Mouse (Mus musculus) midbrain, embryonic 14.5 days (tissue): ENCODE data around the gene Tsen2. TPM values are rescaled to one million over a fixed set of nuclear protein-coding genes. Genes with fewer than 3 reads are reported as not detected.

ENCODE experiments used
- ATAC-seq: fragments of 200-750 bp; cut with Nextera tagmentation; 2 replicates; pipeline ENCODE4 v1.8.0; 2017; ENCODE audit warnings: moderate number of reproducible peaks, moderate library complexity; ENCODE audit not compliant: low FRiP score, low TSS enrichment
- DNase-seq: peaks from one replicate; pipeline ENCODE4 v3.0.0-alpha.2; 2015
- H3K27ac ChIP-seq: fragments of 300-500 bp; sonication (generic); replicated peaks from 2 replicates; pipeline ENCODE4 v1.5.1; 2014; ENCODE audit warnings: mild to moderate bottlenecking, low read depth, low read length, moderate library complexity
- H3K27me3 ChIP-seq: fragments of 300-500 bp; sonication (generic); 2 replicates; pipeline ENCODE4 v1.6.1; 2014; ENCODE audit warnings: low read length, control low read depth, mixed read lengths; ENCODE audit not compliant: control insufficient read depth, insufficient read depth
- H3K36me3 ChIP-seq: fragments of 300-500 bp; sonication (generic); 2 replicates; pipeline ENCODE4 v1.6.1; 2014; ENCODE audit warnings: low read length, control low read depth; ENCODE audit not compliant: control insufficient read depth, insufficient read depth
- H3K4me1 ChIP-seq: fragments of 300-500 bp; sonication (generic); 2 replicates; pipeline ENCODE4 v1.6.1; 2014; ENCODE audit warnings: mild to moderate bottlenecking, antibody characterized with exemption, low read length, control low read depth; ENCODE audit not compliant: control insufficient read depth, insufficient read depth
- H3K4me2 ChIP-seq: fragments of 300-500 bp; sonication (generic); 2 replicates; pipeline ENCODE4 v1.6.1; 2014; ENCODE audit warnings: mild to moderate bottlenecking, low read length, moderate library complexity
- H3K4me3 ChIP-seq: fragments of 300-500 bp; sonication (generic); replicated peaks from 2 replicates; pipeline ENCODE4 v1.5.1; 2014; ENCODE audit warnings: low read depth, low read length
- H3K9ac ChIP-seq: fragments of 300-500 bp; sonication (generic); replicated peaks from 2 replicates; pipeline ENCODE4 v1.6.1; 2014; ENCODE audit warnings: mild to moderate bottlenecking, low read length, moderate library complexity
- H3K9me3 ChIP-seq: fragments of 300-500 bp; sonication (generic); 2 replicates; pipeline ENCODE4 v1.6.1; 2016; ENCODE audit warnings: low read length, control low read depth, mixed read lengths; ENCODE audit not compliant: control insufficient read depth
- WGBS: fragments of 180-500 bp; shearing (Covaris S2); extraction: QIAGEN DNeasy Blood & Tissue Kit; methylation state at CpG from one replicate; pipeline ENCODE4 v1.1.7; 2014; 5-methylcytosine and 5-hydroxymethylcytosine counted together
- polyA plus RNA-seq: library from polyadenylated mRNA; unstranded; fragments of >200 nt; fragmentation: Nextera tagmentation; extraction: Ambion mirVana; gene quantifications from 2 replicates; pipeline ENCODE4 v1.2.1, GENCODE M21; 2014

Tsen2 gene
- polyA plus RNA-seq, 1 experiment from 2014 or later = 34.4 TPM

GRCm38 (mm10) chr6:115558176-115558575 is 13.7 kb downstream of the Tsen2 start:
- Histone ChIP-seq H3K9ac (no peak overlapping the region), H3K27me3 (no peaks in the 10 kb centered on the region), H3K4me3 (no peak overlapping the region), H3K36me3 (peaks cover 75% of the 10 kb centered on the region), H3K4me2 (no peak overlapping the region), H3K9me3 (no peaks in the 10 kb centered on the region), H3K27ac (no peak overlapping the region), H3K4me1 (no peaks in the 10 kb centered on the region)
- WGBS = 98% methylated on average over 2 of the region's 2 CpGs
- ATAC-seq (no peak), DNase-seq (no peak)

GRCm38 (mm10) chr6:115559651-115560632 is 15.5 kb downstream of the Tsen2 start:
- DNase-seq (no peak), ATAC-seq (no peak)
- WGBS = 87% methylated on average over 21 of the region's 21 CpGs
- Histone ChIP-seq H3K27me3 (no peaks in the 10 kb centered on the region), H3K4me1 (no peaks in the 10 kb centered on the region), H3K9me3 (no peaks in the 10 kb centered on the region), H3K27ac (no peak overlapping the region), H3K9ac (no peak overlapping the region), H3K36me3 (peaks cover 72% of the 10 kb centered on the region), H3K4me3 (no peak overlapping the region), H3K4me2 (no peak overlapping the region)

GRCm38 (mm10) chr6:115565479-115566045 is 21.1 kb downstream of the Tsen2 start:
- DNase-seq (no peak), ATAC-seq (no peak)
- Histone ChIP-seq H3K9ac (no peak overlapping the region), H3K9me3 (no peaks in the 10 kb centered on the region), H3K36me3 (peaks cover 85% of the 10 kb centered on the region), H3K4me2 (no peak overlapping the region), H3K4me1 (no peaks in the 10 kb centered on the region), H3K27ac (no peak overlapping the region), H3K4me3 (no peak overlapping the region), H3K27me3 (no peaks in the 10 kb centered on the region)
- whole genome bisulfite sequencing = 94% methylated on average over 6 of the region's 6 CpGs

- no peak overlapping the region for H3K4me2 ChIP-seq
- WGBS = 93% methylated on average over 7 of the region's 7 CpGs
- no peak overlapping the region for H3K9ac ChIP-seq
- peaks cover 77% of the 10 kb centered on the region for H3K36me3 ChIP-seq
- no peak for DNase-seq
- no peak overlapping the region for H3K27ac ChIP-seq
- H3K27me3 ChIP-seq = no peaks in the 10 kb centered on the region
- ATAC-seq = no peak
- no peaks in the 10 kb centered on the region for H3K9me3 ChIP-seq
- H3K4me3 ChIP-seq = no peak overlapping the region
- H3K4me1 ChIP-seq = no peaks in the 10 kb centered on the region
Measured at GRCm38 (mm10) chr6:115574171-115574570, 29.7 kb downstream of the Tsen2 start.

GRCm38 (mm10) chr6:115577407-115577806 is 32.9 kb downstream of the Tsen2 start:
- Histone ChIP-seq H3K4me2 (no peak overlapping the region), H3K27me3 (no peaks in the 10 kb centered on the region), H3K9ac (no peak overlapping the region), H3K4me1 (no peaks in the 10 kb centered on the region), H3K4me3 (no peak overlapping the region), H3K36me3 (peaks cover 67% of the 10 kb centered on the region), H3K27ac (no peak overlapping the region), H3K9me3 (no peaks in the 10 kb centered on the region)
- 90% methylated on average over 5 of the region's 5 CpGs for WGBS
- ATAC-seq (no peak), DNase-seq (no peak)

GRCm38 (mm10) chr6:115577941-115578340 is 33.5 kb downstream of the Tsen2 start:
- no peak for ATAC-seq
- Histone ChIP-seq H3K27ac (no peak overlapping the region), H3K4me2 (no peak overlapping the region), H3K4me1 (no peaks in the 10 kb centered on the region), H3K9ac (no peak overlapping the region), H3K9me3 (no peaks in the 10 kb centered on the region), H3K27me3 (no peaks in the 10 kb centered on the region), H3K4me3 (no peak overlapping the region), H3K36me3 (peaks cover 65% of the 10 kb centered on the region)
- no peak for DNase-seq
- WGBS = 89% methylated on average over 9 of the region's 9 CpGs

GRCm38 (mm10) chr6:115580810-115581209 is 36.3 kb downstream of the Tsen2 start:
- DNase-seq (no peak), ATAC-seq (no peak)
- H3K4me1 ChIP-seq = no peaks in the 10 kb centered on the region
- no peak overlapping the region for H3K4me2 ChIP-seq
- peaks cover 44% of the 10 kb centered on the region for H3K36me3 ChIP-seq
- no peak overlapping the region for H3K27ac ChIP-seq
- 91% methylated on average over 3 of the region's 3 CpGs for WGBS
- H3K9me3 ChIP-seq = no peaks in the 10 kb centered on the region
- no peak overlapping the region for H3K9ac ChIP-seq
- no peak overlapping the region for H3K4me3 ChIP-seq
- no peaks in the 10 kb centered on the region for H3K27me3 ChIP-seq

GRCm38 (mm10) chr6:115582328-115583115 is 38.1 kb downstream of the Tsen2 start:
- DNase-seq = no peak
- H3K27ac ChIP-seq = no peak overlapping the region
- no peak for ATAC-seq
- no peak overlapping the region for H3K9ac ChIP-seq
- H3K27me3 ChIP-seq = no peaks in the 10 kb centered on the region
- H3K36me3 ChIP-seq = peaks cover 27% of the 10 kb centered on the region
- no peaks in the 10 kb centered on the region for H3K4me1 ChIP-seq
- WGBS = 78% methylated on average over 10 of the region's 10 CpGs
- no peak overlapping the region for H3K4me3 ChIP-seq
- no peaks in the 10 kb centered on the region for H3K9me3 ChIP-seq
- H3K4me2 ChIP-seq = no peak overlapping the region
